Mouse (Mus musculus) spleen, adult 2 months (tissue): Measurements from ENCODE around the gene Ppp1r32.

ENCODE experiments used
- CTCF ChIP-seq: fragments of 200-500 bp; IDR thresholded peaks from 2 replicates; pipeline ENCODE4 v1.5.1; 2011; ENCODE audit warnings: mild to moderate bottlenecking, inconsistent platforms; ENCODE audit not compliant: insufficient read depth, insufficient read length, insufficient replicate concordance; ENCODE audit errors: extremely low read depth
- POLR2A ChIP-seq: fragments of 200-500 bp; IDR thresholded peaks from 2 replicates; pipeline ENCODE4 v1.6.1; 2011; ENCODE audit warnings: low read depth, low read length, inconsistent platforms

- TF ChIP-seq CTCF (peak; percentile 35; the same call in 1 of the 2 replicates), POLR2A (no peak)
Measured at GRCm38 (mm10) chr19:10435908-10436307, 46.8 kb downstream of the Ppp1r32 start.
